Mouse (Mus musculus): ENCODE measurements around the gene Acin1.

- TF ChIP-seq CTCF (IDR thresholded peaks at IDR 0.05; ENCODE audit: low read depth, low read length) (no peak), POLR2A (IDR thresholded peaks at IDR 0.05; ENCODE audit: extremely low read depth, insufficient read depth, low read length) (no peak)
These were observed 22.1 kb downstream of the Acin1 start for GRCm38 (mm10) chr14:54664477-54665222.
